Mouse (Mus musculus): ENCODE measurements around the gene Rpl22. TPM values are rescaled to one million over a fixed set of nuclear protein-coding genes. Genes with fewer than 3 reads are reported as not detected.

Rpl22 gene
- total RNA-seq, 2 experiments from 2014 or later = 182 to 187 TPM

DNA sequence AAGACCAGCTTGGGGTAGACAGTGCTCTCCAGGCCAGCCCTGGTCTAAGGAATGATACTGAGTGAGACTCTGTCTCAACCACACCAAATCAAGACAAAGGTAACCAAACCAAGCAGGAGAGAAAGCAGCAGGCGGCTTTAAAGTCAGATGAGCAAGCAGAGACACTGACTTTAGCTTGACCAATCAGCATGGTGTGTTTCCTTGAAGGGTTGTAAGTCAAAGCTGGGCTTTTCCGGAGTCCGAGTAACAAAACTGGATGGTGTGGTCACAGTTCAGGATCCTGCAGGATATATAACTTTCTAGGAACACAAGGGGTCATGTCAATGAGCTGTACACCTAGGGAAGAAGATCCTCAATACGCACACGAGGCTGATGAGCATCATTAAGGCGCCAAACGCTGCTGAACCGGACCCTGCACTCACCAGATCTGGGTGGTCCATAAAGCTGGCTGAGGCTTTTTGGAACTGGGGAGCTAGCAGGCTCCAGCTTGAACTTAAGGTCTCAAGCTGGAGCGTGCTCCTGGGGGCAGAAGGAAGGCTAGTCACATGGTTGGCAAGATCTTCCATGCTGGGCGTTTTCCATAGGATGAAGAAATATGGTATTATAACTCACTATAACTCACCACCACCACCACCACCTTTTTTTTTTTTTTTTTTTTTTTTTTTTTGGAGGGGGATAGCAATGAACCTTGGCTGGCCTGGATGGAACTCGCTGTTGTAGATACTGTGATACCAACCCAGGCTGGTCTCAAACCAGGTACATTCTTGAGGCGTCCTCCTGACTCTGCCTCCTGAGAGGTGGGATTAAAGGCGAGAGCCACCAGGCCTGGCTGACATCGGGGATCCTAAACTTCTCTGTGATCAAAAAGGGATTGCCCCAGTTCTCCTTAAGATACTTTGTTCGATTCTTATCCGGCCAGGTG is 640 bp upstream of the Rpl22 start:
- intact Hi-C loops (cut with DNase I) = no loop called here
- no peak for DNase-seq (ENCODE audit: low spot score in 2 of 2)

DNA sequence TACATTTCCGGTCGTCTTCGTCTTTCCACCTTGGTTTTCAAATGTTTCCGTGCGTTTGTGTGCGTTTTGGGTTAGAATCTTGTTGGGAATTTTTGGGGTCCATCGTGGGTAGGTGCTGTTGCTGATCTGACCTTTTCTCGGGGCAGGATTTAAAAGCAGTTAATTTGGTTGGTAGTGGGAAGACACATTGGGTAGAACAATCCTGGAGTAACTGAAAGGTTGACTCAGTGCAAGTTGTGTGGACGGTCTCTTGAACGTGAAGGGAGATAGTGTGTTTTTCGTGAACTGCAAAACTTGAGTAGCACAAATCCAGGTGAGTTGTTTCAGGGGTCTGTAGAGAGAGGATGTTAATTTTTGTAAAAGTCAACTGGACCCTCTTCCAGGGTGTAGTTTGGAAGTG is 1.0 kb downstream of the Rpl22 start:
- no peak for DNase-seq (ENCODE audit: low spot score in 2 of 2)
- intact Hi-C loops (cut with DNase I) = no loop called here

DNA sequence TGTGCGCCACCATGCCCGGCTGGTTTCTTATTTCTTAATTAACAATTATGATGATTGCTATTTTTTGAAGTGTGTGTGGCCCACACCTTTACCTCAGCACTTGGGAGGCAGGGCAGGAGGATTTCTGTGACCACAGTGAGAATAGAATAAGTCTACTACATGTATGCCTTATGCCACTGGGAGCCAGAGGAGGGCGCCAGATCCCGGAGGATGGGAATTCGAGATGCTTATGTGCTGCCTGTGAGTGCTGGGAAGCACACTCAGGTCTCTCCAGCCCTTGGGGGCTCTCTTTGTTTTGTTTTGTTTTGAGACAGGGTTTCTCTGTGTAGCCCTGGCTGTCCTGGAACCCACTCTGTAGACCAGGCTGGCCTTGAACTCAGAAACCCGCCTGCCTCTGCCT is 3.1 kb downstream of the Rpl22 start:
- DNase-seq (ENCODE audit: low spot score in 2 of 2) = no peak
- intact Hi-C loops (cut with DNase I) = no loop called here

DNA sequence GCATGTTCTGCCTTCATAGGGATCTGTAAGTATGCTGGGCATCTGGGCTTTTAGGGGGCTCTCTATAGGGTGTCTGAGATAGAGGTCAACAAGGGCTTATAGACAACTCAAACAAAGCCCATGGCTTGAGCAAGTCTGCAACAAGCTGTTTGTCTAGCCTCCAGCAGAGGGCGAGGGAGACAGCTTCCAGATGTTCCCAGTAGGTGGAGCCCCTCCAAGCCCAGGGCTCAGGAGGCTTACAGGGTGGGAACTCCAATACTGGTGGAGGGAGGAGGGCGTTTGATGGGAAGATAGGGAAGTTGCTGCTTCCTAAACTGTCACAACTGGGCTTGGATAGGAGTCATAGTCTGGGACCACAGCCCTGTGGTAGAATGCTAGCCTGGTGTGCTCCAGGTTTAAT is 7.4 kb downstream of the Rpl22 start:
- DNase-seq (ENCODE audit: low spot score in 2 of 2) = peak; percentile 77 to 82
- intact Hi-C loops (cut with DNase I) = loop anchor here (10.0 kb wide), 1 partner anchor 162 kb away; no protein-coding TSS in a partner anchor

DNA sequence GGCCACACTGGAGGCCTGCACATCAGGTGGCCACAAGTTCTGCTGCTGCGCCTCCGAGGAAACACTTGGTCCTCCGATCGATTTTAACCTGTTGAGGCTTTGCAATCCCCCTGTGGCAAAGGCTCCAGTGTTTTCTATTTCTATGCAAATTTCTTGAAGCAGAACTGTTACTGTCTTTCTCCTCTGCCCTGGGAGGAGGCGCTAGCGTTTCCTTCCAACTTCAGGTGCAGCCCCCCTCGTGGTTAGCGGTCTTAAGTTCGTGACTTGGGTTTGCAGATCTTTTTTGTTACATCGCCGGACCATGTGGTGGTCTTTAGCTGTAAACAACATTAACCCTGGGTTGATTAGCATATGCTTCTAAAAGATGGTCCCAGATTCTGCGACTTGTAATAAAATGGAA is 8.0 kb downstream of the Rpl22 start:
- intact Hi-C loops (cut with DNase I) = loop anchor here (10.0 kb wide), 1 partner anchor 161 kb away; no protein-coding TSS in a partner anchor
- DNase-seq (ENCODE audit: low spot score in 2 of 2) = no peak

DNA sequence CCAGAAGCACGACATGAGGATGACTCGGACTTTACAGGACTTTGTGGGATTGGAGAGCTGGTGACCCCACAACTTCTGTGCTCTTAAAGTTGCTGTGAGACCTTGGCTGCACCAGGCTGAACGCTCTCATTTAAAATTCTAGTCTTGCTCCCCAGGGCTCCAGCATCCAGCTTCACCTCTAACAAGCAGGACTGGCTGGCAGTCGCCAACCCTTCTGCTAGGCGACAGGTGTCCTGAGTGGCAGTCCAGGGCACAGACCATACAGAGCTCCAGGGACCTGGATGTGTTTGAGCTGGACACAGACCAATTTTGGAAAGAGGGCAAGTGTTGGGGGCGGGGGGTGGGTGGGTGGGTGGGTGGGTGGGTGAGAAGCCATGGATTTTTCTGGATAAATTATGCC is 12.2 kb downstream of the Rpl22 start:
- no peak for DNase-seq (ENCODE audit: low spot score in 2 of 2)
- intact Hi-C loops (cut with DNase I) = loop anchor here (10.0 kb wide), 1 partner anchor 157 kb away; no protein-coding TSS in a partner anchor

DNA sequence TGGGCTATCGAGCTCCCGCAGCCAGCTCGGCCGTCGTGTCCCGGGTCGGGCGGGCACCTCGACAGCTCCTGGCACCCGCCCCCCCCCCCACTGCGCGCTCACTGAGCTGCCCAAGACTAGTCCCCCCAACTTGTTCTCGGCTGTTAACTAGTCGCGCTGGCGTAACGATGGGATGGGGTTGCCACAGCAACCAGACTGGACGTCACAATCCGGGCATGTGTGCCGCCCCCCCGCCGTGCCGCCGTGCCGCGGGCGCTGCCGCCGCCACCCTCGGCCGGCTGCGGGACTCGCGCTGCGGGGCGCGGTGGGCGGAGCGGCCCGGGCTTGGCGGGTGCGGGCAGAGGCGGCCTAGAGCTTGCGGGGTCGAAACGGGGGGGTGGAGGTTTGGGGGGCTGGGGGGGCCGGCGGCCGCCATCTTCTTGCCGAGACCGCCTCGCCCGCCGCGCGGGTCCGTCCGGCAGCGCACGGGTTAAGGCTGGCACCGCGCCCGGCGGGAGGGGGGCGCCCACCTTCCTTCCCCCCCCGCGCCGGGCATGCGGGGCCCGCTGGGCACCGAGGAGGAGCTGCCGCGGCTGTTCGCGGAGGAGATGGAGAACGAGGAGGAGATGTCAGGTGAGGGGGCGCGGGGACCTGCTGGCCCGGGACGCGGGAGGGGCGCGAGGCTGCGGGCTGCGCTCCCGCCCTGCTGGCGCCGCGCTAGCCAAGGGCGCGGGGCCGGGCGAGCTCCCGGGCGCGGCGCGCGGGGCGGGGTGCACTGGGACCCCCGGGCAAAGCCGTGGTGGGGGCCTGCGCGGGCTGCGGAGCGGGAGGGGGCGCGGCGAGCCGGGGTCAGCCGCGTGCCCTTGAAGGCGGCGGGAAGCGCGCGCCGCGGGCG is 13.1 kb downstream of the Rpl22 start, which contains the start of gene Chd5:
Gene Chd5, plus strand, starts transcription at position 233 of the 874 bp plus-strand sequence.
- DNase-seq (ENCODE audit: low spot score in 2 of 2) = peak; percentile 72 to 75
- intact Hi-C loops (cut with DNase I) = loop anchor here (10.0 kb wide), 1 partner anchor 156 kb away; no protein-coding TSS in a partner anchor

DNA sequence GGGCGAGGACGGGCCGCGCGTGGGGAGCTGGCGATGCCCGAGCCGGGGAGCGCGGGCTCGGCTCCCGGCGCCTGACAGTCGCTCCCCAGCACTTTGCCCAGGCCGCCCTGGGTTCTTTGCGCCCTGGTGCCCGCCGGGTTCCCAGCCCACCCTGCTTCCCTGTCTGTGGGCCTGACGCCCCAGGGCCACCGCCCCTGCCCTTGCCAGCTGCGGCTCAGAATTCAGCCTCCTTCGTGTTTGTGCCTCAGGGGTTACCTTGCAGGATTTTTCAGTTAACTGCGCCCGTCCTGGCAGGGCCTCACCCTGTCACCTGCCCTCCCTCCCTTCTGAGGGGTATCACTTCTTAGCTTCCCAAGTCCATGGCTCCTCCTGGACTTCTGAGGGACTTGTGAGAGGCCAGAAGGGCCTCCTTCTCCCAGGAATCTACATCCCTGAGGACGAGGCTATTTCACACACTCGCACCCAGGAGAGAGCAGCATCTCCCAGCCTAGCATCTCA is 13.8 kb downstream of the Rpl22 start:
- DNase-seq (ENCODE audit: low spot score in 2 of 2) = no peak
- intact Hi-C loops (cut with DNase I) = loop anchor here (10.0 kb wide), 1 partner anchor 155 kb away; no protein-coding TSS in a partner anchor

DNA sequence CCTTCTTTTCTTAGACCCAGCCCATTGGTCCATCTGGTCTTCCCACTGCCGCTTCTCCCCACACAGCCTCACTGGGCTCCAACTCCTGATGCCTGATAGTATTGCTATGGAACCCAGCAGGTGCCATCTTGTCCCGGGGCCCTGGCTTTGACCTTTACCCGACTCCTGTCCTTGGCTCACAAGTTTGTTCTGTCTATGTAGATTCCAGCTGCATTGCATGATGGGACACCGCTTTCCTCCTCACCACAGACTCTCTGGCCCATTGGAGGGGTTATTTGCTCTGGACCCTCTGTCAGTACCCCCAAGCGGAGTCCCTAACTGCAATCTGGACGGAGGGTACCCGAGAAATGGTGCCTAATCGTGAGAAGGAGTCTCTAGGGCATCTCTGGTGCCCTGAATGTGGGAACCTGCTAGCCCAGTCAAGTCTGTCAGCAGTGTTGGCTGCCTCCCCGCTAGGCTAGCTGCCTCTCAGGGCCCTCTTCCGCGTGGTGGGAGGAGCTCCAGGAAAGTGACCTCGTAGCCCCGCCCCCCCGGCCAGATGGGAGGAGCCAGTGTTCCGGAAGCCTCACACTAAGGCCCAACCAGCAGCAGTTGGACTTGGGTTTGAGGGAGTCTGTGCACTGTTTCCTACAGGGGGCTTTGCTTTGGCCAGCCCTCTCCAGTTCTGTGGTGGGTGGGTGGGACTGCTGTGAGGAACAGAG is 15.2 kb downstream of the Rpl22 start:
- intact Hi-C loops (cut with DNase I) = loop anchor here (2.0 kb wide), 1 partner anchor 94 kb away; no protein-coding TSS in a partner anchor
- no peak for DNase-seq (ENCODE audit: low spot score in 2 of 2)

DNA sequence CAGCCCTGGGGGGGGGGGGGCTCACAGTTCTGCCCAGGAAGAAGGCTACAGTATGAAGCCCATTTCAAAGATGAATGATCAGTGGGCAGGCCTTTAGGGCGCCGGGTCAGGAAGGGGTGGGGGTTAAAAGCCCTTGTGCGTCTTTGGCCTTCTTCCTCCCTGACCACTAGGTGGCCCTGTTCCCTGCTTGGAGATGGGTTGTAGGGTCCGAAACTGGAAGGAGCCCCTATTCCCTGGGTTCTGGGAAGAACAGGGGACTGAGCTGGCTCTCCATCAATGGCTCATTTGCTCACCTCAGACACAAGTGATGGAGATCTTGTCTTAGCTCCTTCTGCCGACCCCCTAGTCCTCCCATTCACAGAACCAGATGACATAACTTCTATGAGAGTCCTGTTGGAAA is 17.8 kb downstream of the Rpl22 start:
- intact Hi-C loops (cut with DNase I) = no loop called here
- DNase-seq (ENCODE audit: low spot score in 2 of 2) = no peak

DNA sequence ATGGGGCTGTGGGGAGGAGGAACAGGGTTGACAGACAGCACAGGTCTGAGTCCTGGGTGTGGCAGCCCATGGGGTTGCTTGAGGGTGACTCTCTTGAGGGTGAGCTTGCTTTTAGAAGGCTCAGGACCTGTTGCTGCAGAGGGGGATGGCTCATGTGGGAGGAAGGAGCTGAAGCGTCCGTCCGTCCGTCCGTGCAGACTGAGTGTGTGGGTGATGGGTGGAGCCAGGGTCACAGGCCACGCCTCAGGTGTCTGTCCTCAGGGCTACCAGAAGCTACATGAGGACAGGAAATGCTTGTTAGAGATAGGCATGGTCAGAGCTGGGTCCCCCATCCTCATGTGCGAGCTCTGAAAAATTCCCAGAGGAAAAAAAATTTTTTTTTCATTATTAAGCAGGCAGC is 19.1 kb downstream of the Rpl22 start:
- DNase-seq (ENCODE audit: low spot score in 2 of 2) = no peak
- intact Hi-C loops (cut with DNase I) = no loop called here

DNA sequence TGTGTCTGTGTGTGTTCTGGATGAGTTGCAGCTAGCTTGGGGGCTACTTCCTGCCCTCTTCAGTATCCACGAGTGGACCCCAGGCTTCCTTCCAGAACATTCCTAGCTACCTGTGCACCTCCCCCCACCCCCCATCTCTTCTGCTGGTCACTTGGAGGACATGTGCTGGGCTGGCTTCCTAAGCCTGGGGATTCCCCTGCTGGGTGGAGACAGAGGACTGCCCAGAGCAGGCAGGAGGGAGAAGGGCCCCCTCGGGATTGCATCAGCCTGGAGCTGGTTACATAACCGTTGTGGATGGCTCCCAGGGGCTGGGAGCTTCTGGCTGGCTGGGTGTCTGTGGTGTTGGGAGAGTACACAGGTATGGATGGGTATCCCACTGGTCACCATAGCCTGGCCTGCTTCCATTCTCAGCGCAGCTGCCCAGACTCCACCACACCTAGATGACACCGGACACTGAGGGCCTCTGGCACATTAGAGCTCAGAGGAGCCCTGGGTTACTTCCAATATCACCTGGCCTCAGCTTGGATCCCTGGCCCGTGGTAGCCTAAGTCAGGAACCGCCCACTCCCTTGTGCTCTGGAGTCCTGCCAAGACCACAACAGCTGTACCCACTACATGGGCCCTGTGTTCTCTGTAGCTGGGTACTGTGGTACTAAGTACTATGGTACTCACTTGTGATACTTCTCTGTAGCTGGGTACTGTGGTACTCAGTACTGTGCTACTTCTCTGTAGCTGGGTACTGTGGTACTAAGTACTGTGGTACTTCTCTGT is 19.8 kb downstream of the Rpl22 start:
- intact Hi-C loops (cut with DNase I) = no loop called here
- DNase-seq (ENCODE audit: low spot score in 2 of 2) = peak in 1 of 2 experiments; percentile 63

DNA sequence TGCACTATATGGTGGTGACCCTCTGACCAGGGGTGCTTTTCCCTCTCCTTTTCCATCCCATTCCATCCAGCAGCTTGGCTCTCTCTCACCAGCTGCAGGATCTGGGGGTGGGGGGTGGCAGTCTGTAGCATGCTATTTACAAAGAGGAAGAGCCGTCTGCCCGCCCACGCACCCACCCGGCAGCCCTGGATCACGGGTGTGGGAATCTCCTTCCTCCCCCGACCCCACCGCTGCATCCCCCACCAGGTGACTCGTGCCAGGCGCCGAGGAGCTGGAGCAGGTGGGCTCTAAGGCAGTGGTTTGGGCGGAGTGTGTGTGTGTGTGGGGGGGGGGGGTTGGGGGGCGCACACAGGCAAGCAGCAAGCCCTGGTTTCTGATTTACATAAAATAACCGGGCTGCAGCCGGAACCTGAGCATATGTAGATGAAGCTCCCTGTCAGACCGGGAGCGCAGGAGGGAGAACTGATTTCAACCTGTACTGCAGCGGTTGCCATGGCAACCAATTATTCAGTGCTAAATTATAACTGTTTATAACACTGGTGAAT is 24.4 kb downstream of the Rpl22 start:
- peak; percentile 86 to 94 for DNase-seq (ENCODE audit: low spot score in 2 of 2)
- intact Hi-C loops (cut with DNase I) = no loop called here

DNA sequence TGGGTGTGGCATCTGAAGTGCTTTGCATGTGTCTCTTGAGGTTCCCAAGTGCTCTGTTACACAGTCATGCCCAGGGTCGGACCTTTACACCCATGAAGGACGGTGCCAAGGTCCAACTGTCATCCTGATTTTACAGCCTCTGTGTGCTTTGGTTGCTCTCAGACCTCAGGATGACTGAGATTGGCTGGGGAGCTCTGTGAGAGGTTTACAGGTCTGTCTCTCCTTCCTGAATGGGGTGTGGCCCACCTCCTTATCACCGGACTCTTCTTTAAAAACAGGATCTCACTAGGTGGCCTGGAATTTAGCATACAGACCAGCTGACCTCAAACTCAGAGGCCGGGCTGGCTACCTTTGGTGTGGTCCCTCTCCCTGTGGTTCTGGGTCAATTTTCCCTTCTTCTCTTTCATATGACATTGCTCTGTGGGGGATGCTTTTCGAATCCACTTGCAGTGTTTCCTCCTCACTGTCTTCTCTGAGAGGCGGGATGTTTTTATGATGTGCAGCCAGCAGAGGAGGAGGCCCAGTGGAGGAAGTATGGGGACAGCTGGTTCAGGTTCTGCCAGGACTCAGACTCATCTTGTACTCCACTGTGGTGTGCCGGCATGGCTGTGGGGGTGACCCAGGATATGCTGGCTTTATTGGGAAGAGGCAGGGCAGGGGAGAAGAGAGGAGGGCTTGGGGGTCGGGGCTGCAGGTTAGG is 25.3 kb downstream of the Rpl22 start:
- DNase-seq (ENCODE audit: low spot score in 2 of 2) = no peak
- intact Hi-C loops (cut with DNase I) = no loop called here

DNA sequence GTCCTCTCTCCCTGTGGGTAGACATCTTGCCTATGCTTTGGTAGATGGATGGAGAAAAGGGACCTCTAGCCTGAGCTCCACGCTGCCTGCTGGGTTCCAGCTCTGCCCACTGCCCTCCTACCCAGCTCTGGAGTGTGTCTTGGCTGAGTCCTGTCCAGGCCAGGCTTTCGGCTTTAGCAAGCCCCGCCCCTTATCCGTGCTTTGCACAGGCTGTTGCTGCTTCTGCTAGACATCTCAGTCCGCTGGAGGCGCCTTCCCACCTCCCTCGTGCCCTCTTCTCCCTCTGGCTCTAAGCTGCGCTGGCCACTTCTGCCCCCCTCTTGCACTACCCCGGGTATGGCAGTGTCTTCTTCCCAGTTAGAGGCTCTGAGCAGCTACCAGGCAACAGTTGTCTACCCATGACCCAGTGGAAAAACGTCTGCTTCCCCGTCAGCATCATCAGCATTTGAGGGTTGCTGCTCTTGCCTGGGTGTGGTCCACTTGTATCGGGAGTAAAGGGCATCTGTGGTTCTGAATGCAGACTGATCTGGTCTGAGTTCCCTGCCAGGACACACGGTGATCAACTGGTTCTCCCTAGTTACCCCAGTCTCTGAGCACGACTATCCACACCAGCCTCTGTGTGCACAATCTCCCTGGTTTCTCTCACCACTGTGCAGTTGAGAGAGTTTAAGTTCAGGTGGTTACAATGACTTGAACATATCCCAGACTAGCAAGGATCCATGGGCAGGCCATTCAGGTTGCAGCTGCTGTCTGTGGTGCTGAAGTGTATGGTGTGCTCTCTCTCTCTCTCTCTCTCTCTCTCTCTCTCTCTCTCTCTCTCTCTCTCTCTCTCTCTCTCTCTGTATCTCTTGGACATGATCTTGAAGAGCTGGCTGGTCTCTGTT is 26.1 kb downstream of the Rpl22 start:
- DNase-seq (ENCODE audit: low spot score in 2 of 2) = no peak
- intact Hi-C loops (cut with DNase I) = no loop called here

DNA sequence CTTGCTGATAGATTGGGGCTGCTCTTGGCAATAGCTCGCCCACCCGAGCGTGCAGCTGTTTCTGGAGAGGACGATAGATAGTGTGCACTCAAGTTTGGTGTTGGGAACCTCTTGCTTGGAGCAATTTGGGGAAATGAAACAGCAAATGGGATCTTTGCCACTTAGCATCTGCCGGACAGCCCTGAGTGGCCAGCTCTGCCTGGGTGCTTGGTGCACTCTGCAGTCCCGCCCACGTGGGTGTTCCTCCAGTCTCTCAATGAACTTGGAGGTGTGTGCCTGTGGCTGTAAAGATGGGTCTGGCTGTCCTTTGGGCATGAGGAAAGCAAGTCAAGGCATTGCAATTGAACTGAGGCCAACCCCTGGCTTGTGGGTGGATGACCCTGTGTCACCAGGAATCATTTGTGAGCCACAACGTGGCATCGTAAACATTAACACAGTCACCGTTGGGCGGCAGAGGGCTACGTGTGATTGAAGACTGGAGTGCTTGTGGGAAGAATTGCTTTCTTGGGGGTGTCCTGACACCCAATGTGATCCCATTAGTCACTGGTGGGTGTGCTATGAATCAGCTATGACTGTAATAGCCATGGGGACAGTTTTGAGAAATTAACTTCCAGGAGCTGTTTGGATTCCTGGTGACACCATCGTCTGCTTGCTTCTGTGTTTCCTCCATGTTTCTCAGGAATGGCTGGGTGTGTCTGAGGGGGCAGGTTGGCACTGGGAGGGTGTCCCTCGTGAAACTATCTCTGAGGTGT is 28.5 kb downstream of the Rpl22 start:
- intact Hi-C loops (cut with DNase I) = no loop called here
- no peak for DNase-seq (ENCODE audit: low spot score in 2 of 2)

Measured in left cerebral cortex, postnatal 14 days (tissue).